Mouse (Mus musculus) small intestine, adult 2 months (tissue): ENCODE data around the gene Shox2.

Source experiments
- CTCF ChIP-seq: fragments of 200-500 bp; IDR thresholded peaks from 2 replicates; pipeline ENCODE4 v1.5.1; 2012; ENCODE audit warnings: low read depth, mild to moderate bottlenecking, control low read depth, inconsistent platforms, low read length, moderate library complexity, mixed read lengths; ENCODE audit not compliant: insufficient replicate concordance, insufficient read length; ENCODE audit errors: extremely low read depth
- POLR2A ChIP-seq: fragments of 200-500 bp; IDR thresholded peaks from 2 replicates; pipeline ENCODE4 v1.6.1; 2012; ENCODE audit warnings: low read depth, mild to moderate bottlenecking, control low read depth, inconsistent platforms, low read length, moderate library complexity

DNA sequence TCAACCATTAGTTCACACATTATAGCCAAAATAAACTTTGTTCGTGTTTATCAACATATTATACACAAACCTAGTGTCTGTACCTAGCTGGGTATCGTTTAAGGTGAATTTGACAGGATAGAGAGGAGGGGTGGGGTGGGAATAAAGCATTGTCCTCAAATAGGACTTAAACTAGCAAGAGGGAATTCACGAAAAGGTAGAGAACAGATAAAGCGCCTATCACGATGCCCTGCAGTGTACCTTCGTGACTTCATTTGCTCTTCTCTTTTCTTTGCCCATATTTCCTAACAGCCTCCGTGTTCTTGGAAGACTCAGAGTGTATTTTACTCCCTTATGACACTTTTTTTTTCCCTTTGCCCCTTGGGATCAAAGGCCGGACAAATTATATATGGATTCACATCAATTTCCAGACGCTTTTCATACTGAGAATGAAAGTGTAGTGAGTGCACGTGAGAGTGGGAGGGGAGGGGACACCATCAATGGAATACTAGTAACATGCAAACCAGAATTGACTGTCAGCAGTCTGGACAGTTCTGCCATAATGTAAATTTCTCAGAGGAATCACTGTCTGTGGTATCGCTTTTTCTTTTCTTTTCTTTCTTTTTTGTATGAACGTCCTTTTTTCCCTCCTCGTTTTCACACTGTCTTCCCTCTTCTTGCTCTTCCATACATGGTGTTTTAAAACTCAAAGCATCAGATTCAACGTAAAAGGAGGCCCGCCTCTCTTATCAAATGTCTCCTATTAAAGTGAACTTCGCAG lies 9.2 kb downstream of the Shox2 start:
- TF ChIP-seq CTCF (no peak), POLR2A (no peak)
